Mouse (Mus musculus) spleen, adult 2 months (tissue): Measurements from ENCODE around the gene Castor1.

Experiments used
- CTCF ChIP-seq: fragments of 200-500 bp; IDR thresholded peaks from 2 replicates; pipeline ENCODE4 v1.5.1; 2011; ENCODE audit warnings: mild to moderate bottlenecking, inconsistent platforms; ENCODE audit not compliant: insufficient read depth, insufficient read length, insufficient replicate concordance; ENCODE audit errors: extremely low read depth
- POLR2A ChIP-seq: fragments of 200-500 bp; IDR thresholded peaks from 2 replicates; pipeline ENCODE4 v1.6.1; 2011; ENCODE audit warnings: low read depth, low read length, inconsistent platforms

GRCm38 (mm10) chr11:4229841-4230240 lies 11.8 kb downstream of the Castor1 start:
- TF ChIP-seq POLR2A (no peak), CTCF (no peak)
